Mouse (Mus musculus): ENCODE measurements around the gene U2af1l4. TPM values are rescaled to one million over a fixed set of nuclear protein-coding genes. Genes with fewer than 3 reads are reported as not detected.

Gene U2af1l4
- polyA plus RNA-seq (2014; fragmentation: Illumina TruSeq; extraction: RNeasy Lipid Tissue Mini Kit (QIAGEN cat#74804); ENCODE audit: low read depth, low replicate concordance): 13.3 TPM

DNA sequence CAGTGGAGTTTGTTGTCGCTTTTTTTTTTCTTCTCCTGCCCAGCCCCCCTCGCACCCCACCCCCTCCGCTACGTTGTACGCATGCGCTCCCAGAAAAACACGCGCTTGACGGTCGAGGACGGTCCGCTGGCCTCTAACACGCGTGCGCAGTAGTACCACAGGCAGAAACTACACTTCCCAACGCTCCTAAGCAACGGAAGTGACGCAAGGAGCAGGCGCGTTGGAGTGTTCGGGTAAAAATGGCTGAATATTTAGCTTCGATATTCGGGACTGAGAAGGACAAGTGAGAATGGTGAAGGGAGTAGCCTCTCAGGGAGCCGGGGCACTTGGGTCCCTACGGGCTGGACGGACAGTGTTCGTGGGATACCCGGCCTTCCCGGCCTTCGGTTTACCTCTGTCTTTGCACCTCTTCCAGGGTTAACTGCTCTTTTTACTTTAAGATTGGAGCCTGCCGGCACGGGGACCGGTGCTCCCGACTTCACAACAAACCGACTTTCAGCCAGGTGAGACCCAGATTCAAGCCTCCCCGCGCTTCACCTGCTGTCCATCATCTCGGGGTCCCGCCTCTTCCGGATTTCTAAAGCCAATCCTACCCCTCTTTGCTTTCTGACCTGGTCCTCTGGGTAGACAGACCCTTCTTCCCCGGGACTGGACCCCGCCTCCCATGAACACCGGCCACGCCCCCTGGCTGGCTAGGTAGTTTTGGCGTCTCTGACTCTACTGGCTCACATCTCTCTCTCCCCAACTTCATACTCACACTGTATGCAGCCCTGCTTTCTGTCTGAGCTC lies at the start of gene U2af1l4, which contains the start of the genes Gm49396 and Psenen:
U2af1l4 (plus strand) TSS at position 185 of the 789 bp plus-strand sequence.
Gm49396 (plus strand) TSS at position 228 of the 789 bp plus-strand sequence.
Psenen (minus strand) TSS at position 511 of the 789 bp plus-strand sequence.

DNA sequence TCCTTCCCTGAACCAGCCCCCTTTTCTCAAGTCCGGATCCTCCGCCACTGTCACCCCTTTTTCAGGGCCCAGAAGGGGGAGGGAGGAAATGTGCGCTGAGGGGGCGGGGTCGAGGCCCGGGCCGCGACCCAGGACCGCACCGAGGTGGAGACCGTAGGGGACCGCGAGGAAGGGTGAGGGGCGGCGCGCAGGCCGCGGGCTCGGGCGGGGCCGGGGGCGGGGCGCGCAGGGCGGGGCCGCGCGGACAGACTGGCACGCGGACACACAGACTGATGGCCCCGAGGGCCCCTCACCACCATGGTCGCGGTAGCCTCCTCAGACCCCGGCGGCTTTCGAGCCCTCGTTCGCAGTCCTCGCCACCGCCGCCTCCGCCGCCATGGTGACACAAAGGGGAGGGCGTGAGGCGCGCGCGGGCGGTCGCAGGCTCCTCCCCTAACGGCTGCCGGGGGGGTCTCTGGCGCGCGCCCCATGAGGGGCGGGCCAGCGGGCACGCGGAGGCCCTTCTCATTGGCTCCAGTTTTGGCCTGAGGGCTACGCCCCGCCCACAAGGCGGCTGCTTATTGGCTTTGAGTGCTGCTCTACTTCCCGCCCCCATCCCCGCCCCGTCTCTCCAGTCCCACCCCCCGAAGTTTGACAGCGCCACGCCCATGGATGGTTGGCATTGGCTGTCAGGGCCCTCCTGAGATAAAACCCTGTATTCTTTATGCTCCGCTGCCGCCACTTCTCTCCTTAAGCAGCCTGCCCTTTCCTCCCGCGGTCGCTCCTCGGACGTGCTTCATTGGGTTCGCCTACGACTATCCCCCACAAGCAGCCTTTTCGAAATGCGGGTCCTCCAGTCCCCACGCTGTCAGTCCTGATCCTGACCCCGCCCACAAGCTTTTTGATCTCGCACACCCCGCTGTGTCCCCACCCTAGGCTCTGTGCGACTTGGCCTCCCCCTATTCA lies 28.2 kb upstream of the U2af1l4 start, which contains the start of gene Arhgap33:
Arhgap33 (minus strand) TSS at position 428 of the 945 bp plus-strand sequence.

DNA sequence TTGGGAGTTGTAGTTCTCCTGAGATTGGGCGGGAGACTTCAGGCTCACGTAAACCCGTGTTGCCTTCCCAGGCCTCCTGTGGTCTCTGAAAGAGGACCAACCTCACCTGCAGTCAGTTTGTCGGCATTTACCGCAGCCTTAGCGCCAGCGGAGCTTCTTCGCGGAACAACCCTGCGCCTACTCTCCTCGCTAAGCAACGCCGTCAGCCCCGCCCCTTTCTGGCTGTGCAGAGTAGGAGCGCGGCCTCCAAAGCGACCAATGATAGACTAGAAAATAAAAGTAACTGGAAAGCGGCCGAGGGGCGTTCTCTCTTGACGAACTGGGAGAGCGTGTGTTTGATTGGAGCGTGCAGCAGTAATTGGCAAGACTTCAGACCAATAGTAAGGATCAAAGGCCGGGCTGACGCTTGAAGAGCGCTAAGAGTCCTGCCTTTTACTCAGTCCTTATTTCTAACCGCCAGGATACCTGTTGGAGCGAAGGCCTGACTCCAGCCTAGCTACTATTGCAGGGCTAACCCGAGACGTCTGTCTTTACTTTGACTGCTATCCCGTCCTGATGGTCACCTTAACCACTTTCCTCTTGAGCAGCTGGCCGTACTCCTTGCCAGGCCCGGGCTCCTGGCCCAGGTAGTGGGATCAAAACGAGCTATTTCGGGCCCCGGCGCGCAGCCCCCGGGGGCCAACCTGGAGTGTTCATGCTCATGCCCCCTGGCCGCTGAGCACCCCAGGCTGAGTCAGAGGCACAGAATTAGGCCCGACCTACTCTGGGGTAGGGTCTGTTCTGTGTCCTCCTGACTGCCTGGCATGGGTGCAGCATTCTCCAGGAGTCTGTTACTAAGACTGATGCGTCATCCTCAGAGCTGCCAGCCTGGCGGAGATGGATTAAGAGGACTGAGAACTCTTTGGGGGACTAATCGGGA lies 10.7 kb upstream of the U2af1l4 start, which contains the start of the genes Hspb6 and Proser3:
Hspb6 (plus strand) TSS at position 77 of the 919 bp plus-strand sequence.
Proser3 (minus strand) TSS at position 198 of the 919 bp plus-strand sequence.

DNA sequence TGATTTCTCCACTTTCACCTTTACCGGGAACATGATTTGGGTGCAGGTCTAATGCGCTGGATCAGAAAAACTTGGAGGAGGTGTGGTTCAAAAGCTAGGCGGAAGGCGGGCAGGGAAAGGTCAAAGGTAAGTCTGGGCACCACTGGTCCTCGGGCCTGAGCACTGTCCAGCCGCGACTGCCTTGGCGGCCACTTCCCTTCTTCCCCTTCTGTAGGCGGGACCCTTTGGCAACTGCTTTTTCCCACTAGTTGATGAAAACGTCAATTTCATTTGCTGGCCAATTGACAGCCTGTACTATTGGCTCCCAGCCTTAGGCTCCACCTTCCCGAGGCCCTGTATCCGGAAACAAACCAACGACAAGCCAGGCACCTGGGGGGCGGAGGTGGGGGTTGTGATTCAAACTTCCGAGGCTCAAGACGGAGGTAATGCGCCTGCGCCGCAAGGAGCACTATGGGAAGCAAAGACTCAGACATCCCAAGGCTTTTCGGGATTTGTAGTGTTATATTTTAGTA lies 3.6 kb upstream of the U2af1l4 start, which contains the start of gene Lin37:
Lin37 (minus strand) TSS at position 396 of the 512 bp plus-strand sequence.

DNA sequence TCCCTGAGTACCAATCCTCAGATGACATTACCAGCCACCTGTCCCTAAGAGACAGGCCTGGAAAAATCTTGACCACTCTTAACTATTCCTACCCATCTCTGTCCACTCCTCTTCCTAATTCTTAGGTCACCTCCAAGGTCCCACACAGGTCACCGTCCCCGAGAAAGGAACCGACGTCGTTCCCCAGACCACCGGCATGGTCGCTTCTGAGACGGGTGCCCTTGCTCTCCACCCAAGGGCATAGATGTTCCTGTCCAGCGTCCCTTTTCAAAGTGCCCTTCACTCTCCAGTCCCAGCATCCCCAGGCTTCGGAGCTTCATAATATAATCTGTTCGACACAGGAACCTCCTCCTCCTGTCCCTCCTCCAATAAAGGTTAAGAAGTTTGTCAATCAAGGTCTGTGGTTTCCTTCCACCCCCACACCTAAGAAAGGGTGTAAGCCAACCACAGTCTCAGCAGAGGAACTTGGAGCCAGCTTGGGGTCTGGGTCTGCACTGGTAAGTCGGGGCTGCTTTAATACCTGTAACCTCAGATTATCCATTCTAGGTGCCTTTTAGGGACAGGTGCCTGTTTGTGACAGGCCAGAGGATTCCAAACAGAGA lies 2.0 kb downstream of the U2af1l4 start, which contains the start of gene Igflr1:
Igflr1 (plus strand) TSS at position 458 of the 602 bp plus-strand sequence.

DNA sequence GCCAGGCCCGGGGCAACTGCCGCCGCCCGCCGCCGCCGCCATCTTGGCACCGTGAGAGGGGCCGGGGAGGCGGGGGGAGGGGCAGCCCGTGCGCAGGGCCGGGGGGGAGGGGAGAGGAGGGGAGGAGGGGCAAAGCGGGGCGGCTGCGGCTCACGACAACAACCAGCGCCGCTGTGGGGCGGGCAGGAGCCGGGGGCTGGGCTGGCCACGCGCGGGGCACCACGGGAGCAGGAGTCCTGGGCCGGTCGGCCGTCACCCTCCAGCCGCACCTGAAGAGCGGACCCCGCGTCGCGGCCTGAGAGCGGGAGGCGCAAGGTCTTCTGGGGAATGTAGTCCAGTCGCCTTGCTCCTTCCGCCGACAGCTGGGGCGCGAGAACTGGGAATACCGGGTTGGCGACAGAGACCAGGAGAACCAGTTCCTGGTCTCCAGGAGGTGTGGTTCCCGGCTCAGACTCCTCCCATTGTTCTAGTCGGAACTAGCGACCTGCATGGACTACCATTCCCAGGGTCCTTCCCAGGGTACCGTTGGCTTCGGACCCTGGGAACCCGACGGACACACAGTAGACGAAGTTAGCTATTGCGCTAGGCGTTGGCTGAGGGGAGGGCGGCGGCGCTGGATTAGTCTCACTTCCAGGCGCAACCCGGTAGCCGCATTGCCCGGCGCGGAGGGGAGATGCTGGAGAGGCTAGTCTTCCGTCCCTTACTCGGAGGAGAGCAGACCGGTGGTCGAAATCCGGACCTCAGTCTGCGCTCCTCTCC lies 25.8 kb downstream of the U2af1l4 start, which contains the start of gene Kmt2b:
Kmt2b (minus strand) TSS at position 51 of the 759 bp plus-strand sequence.

DNA sequence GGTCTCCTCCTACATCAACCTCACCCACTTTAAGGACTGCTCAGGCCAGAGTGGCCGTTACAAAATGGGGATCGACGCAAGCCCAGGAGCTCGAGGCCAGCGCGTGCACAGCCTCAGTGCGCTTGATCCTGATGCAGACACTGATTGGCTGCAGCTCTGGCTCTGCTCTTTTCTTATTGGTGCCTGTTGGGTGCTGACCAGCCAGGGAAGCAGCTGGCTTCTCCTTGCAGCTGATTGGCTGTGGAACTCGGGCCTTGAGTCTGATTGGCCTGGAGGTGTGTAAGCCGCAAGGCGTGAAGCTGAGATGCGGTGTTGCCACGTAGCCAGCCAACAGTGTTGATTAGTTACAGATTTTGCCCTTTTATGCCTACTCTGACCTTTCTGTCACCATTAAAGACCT lies 35.7 kb downstream of the U2af1l4 start, which contains the start of gene Zbtb32:
Zbtb32 (minus strand) TSS at position 124 of the 400 bp plus-strand sequence.

DNA sequence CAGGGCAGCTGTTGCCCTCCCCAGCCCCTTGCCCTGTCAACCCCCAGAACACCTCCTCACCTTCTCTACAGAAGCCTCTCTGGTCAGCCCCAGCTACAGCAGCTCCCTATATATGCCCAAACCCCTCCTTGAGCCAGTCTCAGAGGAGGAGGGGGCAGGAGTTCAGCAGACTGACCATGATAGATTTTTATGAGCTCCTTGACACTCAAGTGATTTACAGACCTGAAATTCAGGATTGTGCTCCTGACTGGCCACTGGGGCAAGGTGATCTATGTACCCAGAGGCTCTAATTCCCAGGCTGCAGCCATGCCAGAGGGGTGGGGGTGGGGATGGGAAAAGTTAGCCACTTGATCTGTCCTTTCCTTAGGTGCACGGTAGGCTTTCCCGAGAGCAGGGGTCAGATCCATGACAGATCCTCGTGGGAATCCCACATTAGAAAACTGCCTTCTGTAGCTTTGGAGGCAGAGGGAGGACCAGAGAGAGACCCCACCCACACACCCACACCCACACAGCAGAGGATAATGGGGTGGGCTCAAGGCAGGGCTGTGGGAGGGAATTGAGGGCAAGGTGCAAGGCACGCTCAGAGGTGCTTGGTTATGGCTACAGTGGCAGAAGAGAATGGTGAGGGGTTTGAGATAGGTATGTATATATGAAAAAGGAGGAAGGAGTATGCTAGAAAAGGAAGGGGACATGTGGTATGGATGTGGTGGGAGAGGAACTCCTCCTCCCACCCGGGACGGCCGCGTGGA lies 49.7 kb downstream of the U2af1l4 start, which contains the start of gene Upk1a:
Upk1a (minus strand) TSS at position 194 of the 749 bp plus-strand sequence.

Other genes starting within 250 kb of the U2af1l4 start
- 0.78 TPM for gene Syne4, start 248.5 kb upstream of the U2af1l4 start, polyA plus RNA-seq (2014; fragmentation: Illumina TruSeq; extraction: RNeasy Lipid Tissue Mini Kit (QIAGEN cat#74804); ENCODE audit: low read depth, low replicate concordance)
- gene E130208F15Rik, start 241.6 kb upstream of the U2af1l4 start, polyA plus RNA-seq (2014; fragmentation: Illumina TruSeq; extraction: RNeasy Lipid Tissue Mini Kit (QIAGEN cat#74804); ENCODE audit: low read depth, low replicate concordance): 0.57 TPM
- 2.2 TPM for gene Sdhaf1, start 239.4 kb upstream of the U2af1l4 start, polyA plus RNA-seq (2014; fragmentation: Illumina TruSeq; extraction: RNeasy Lipid Tissue Mini Kit (QIAGEN cat#74804); ENCODE audit: low read depth, low replicate concordance)
- gene Lrfn3, start 200.5 kb upstream of the U2af1l4 start, polyA plus RNA-seq (2014; fragmentation: Illumina TruSeq; extraction: RNeasy Lipid Tissue Mini Kit (QIAGEN cat#74804); ENCODE audit: low read depth, low replicate concordance): not detected
- not detected for gene Tyrobp, start 149.5 kb upstream of the U2af1l4 start, polyA plus RNA-seq (2014; fragmentation: Illumina TruSeq; extraction: RNeasy Lipid Tissue Mini Kit (QIAGEN cat#74804); ENCODE audit: low read depth, low replicate concordance)
- gene Hcst, start 143.4 kb upstream of the U2af1l4 start, polyA plus RNA-seq (2014; fragmentation: Illumina TruSeq; extraction: RNeasy Lipid Tissue Mini Kit (QIAGEN cat#74804); ENCODE audit: low read depth, low replicate concordance): not detected
- gene Nfkbid, start 141.6 kb upstream of the U2af1l4 start, polyA plus RNA-seq (2014; fragmentation: Illumina TruSeq; extraction: RNeasy Lipid Tissue Mini Kit (QIAGEN cat#74804); ENCODE audit: low read depth, low replicate concordance): 0.10 TPM
- gene Aplp1, start 117.8 kb upstream of the U2af1l4 start, polyA plus RNA-seq (2014; fragmentation: Illumina TruSeq; extraction: RNeasy Lipid Tissue Mini Kit (QIAGEN cat#74804); ENCODE audit: low read depth, low replicate concordance): 1.3 TPM
- not detected for gene Kirrel2, start 105.6 kb upstream of the U2af1l4 start, polyA plus RNA-seq (2014; fragmentation: Illumina TruSeq; extraction: RNeasy Lipid Tissue Mini Kit (QIAGEN cat#74804); ENCODE audit: low read depth, low replicate concordance)
- gene Nphs1, start 105.0 kb upstream of the U2af1l4 start, polyA plus RNA-seq (2014; fragmentation: Illumina TruSeq; extraction: RNeasy Lipid Tissue Mini Kit (QIAGEN cat#74804); ENCODE audit: low read depth, low replicate concordance): 0.07 TPM
- gene Prodh2, start 69.7 kb upstream of the U2af1l4 start, polyA plus RNA-seq (2014; fragmentation: Illumina TruSeq; extraction: RNeasy Lipid Tissue Mini Kit (QIAGEN cat#74804); ENCODE audit: low read depth, low replicate concordance): not detected
- gene Arhgap33, start 28.2 kb upstream of the U2af1l4 start, polyA plus RNA-seq (2014; fragmentation: Illumina TruSeq; extraction: RNeasy Lipid Tissue Mini Kit (QIAGEN cat#74804); ENCODE audit: low read depth, low replicate concordance): 4.2 TPM
- 35.8 TPM for gene Hspb6, start 11.1 kb upstream of the U2af1l4 start, polyA plus RNA-seq (2014; fragmentation: Illumina TruSeq; extraction: RNeasy Lipid Tissue Mini Kit (QIAGEN cat#74804); ENCODE audit: low read depth, low replicate concordance)
- gene Proser3, start 11.0 kb upstream of the U2af1l4 start, polyA plus RNA-seq (2014; fragmentation: Illumina TruSeq; extraction: RNeasy Lipid Tissue Mini Kit (QIAGEN cat#74804); ENCODE audit: low read depth, low replicate concordance): 5.3 TPM
- gene Lin37, start 3.5 kb upstream of the U2af1l4 start, polyA plus RNA-seq (2014; fragmentation: Illumina TruSeq; extraction: RNeasy Lipid Tissue Mini Kit (QIAGEN cat#74804); ENCODE audit: low read depth, low replicate concordance): 9.7 TPM
- 0.97 TPM for gene Gm49396, start within 50 bp of the U2af1l4 start, polyA plus RNA-seq (2014; fragmentation: Illumina TruSeq; extraction: RNeasy Lipid Tissue Mini Kit (QIAGEN cat#74804); ENCODE audit: low read depth, low replicate concordance)
- 22.6 TPM for gene Psenen, start 326 bp downstream of the U2af1l4 start, polyA plus RNA-seq (2014; fragmentation: Illumina TruSeq; extraction: RNeasy Lipid Tissue Mini Kit (QIAGEN cat#74804); ENCODE audit: low read depth, low replicate concordance)
- not detected for gene Igflr1, start 2.1 kb downstream of the U2af1l4 start, polyA plus RNA-seq (2014; fragmentation: Illumina TruSeq; extraction: RNeasy Lipid Tissue Mini Kit (QIAGEN cat#74804); ENCODE audit: low read depth, low replicate concordance)
- 7.6 TPM for gene Kmt2b, start 25.4 kb downstream of the U2af1l4 start, polyA plus RNA-seq (2014; fragmentation: Illumina TruSeq; extraction: RNeasy Lipid Tissue Mini Kit (QIAGEN cat#74804); ENCODE audit: low read depth, low replicate concordance)
- gene Zbtb32, start 35.6 kb downstream of the U2af1l4 start, polyA plus RNA-seq (2014; fragmentation: Illumina TruSeq; extraction: RNeasy Lipid Tissue Mini Kit (QIAGEN cat#74804); ENCODE audit: low read depth, low replicate concordance): 21.3 TPM
- gene Upk1a, start 49.5 kb downstream of the U2af1l4 start, polyA plus RNA-seq (2014; fragmentation: Illumina TruSeq; extraction: RNeasy Lipid Tissue Mini Kit (QIAGEN cat#74804); ENCODE audit: low read depth, low replicate concordance): not detected
- gene Cox6b1, start 62.9 kb downstream of the U2af1l4 start, polyA plus RNA-seq (2014; fragmentation: Illumina TruSeq; extraction: RNeasy Lipid Tissue Mini Kit (QIAGEN cat#74804); ENCODE audit: low read depth, low replicate concordance): 113 TPM
- not detected for gene Etv2, start 72.6 kb downstream of the U2af1l4 start, polyA plus RNA-seq (2014; fragmentation: Illumina TruSeq; extraction: RNeasy Lipid Tissue Mini Kit (QIAGEN cat#74804); ENCODE audit: low read depth, low replicate concordance)
- gene Rbm42, start 87.0 kb downstream of the U2af1l4 start, polyA plus RNA-seq (2014; fragmentation: Illumina TruSeq; extraction: RNeasy Lipid Tissue Mini Kit (QIAGEN cat#74804); ENCODE audit: low read depth, low replicate concordance): 0.29 TPM
- gene Haus5, start 101.7 kb downstream of the U2af1l4 start, polyA plus RNA-seq (2014; fragmentation: Illumina TruSeq; extraction: RNeasy Lipid Tissue Mini Kit (QIAGEN cat#74804); ENCODE audit: low read depth, low replicate concordance): 7.4 TPM
- gene Pmis2, start 108.3 kb downstream of the U2af1l4 start, polyA plus RNA-seq (2014; fragmentation: Illumina TruSeq; extraction: RNeasy Lipid Tissue Mini Kit (QIAGEN cat#74804); ENCODE audit: low read depth, low replicate concordance): 380 TPM
- 6.8 TPM for gene 2200002J24Rik, start 135.6 kb downstream of the U2af1l4 start, polyA plus RNA-seq (2014; fragmentation: Illumina TruSeq; extraction: RNeasy Lipid Tissue Mini Kit (QIAGEN cat#74804); ENCODE audit: low read depth, low replicate concordance)
- gene Atp4a, start 148.9 kb downstream of the U2af1l4 start, polyA plus RNA-seq (2014; fragmentation: Illumina TruSeq; extraction: RNeasy Lipid Tissue Mini Kit (QIAGEN cat#74804); ENCODE audit: low read depth, low replicate concordance): 0.25 TPM
- gene Tmem147, start 166.2 kb downstream of the U2af1l4 start, polyA plus RNA-seq (2014; fragmentation: Illumina TruSeq; extraction: RNeasy Lipid Tissue Mini Kit (QIAGEN cat#74804); ENCODE audit: low read depth, low replicate concordance): 14.5 TPM
- gene Gapdhs, start 180.4 kb downstream of the U2af1l4 start, polyA plus RNA-seq (2014; fragmentation: Illumina TruSeq; extraction: RNeasy Lipid Tissue Mini Kit (QIAGEN cat#74804); ENCODE audit: low read depth, low replicate concordance): 629 TPM
- 0.59 TPM for gene Sbsn, start 188.2 kb downstream of the U2af1l4 start, polyA plus RNA-seq (2014; fragmentation: Illumina TruSeq; extraction: RNeasy Lipid Tissue Mini Kit (QIAGEN cat#74804); ENCODE audit: low read depth, low replicate concordance)
- 5.9 TPM for gene Dmkn, start 200.5 kb downstream of the U2af1l4 start, polyA plus RNA-seq (2014; fragmentation: Illumina TruSeq; extraction: RNeasy Lipid Tissue Mini Kit (QIAGEN cat#74804); ENCODE audit: low read depth, low replicate concordance)
- not detected for gene Krtdap, start 224.6 kb downstream of the U2af1l4 start, polyA plus RNA-seq (2014; fragmentation: Illumina TruSeq; extraction: RNeasy Lipid Tissue Mini Kit (QIAGEN cat#74804); ENCODE audit: low read depth, low replicate concordance)